Mouse (Mus musculus) neutrophil, adult 59 days (primary cell): ENCODE results near the gene Reps1. TPM values are rescaled to one million over a fixed set of nuclear protein-coding genes. Genes with fewer than 3 reads are reported as not detected.

ENCODE experiments used
- total RNA-seq, 2 experiments: library from RNA; stranded (reverse); gene quantifications; 1 replicate in 1 of 2; 2 replicates in 1 of 2; pipeline ENCODE4 v1.2.4; 2023

The Reps1 gene
- total RNA-seq = 10 to 100 TPM; 50.4 to 59.6 TPM

DNA sequence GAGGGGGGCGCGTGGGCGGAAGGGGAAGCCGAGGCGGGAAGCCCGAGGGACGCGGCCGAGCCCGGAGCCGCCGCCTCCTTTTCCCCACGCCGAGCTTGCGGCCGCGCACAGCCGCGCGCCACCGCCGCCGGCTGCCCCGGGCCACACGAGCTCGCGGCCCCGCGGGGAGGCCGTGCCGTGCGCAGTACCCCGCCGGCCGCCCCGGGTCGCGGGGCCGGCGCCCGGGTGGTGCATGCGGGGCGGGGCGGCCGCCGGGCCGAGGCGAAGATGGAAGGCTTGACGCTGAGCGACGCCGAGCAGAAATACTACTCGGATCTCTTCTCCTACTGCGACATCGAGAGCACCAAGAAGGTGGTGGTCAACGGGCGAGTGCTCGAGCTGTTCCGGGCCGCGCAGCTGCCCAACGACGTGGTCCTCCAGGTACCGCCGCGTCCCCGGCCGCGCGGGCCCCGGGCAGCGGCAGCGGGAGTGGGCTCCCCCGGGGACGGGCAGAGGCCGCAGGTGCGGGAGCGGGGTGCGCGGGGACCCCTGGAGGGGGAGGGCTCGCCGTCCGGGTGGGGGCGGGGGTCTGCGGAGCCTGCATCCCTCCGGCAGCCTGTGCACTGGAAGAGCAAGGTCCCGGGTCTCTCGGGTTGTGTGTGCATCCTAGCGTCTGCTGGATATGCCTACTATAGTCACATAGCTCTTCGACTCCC lies at the start of gene Reps1:
Gene Reps1 (plus strand): TSS at position 166 of the 695 bp plus-strand sequence.

GRCm38 (mm10) chr10:18022741-18023347 lies 32.8 kb upstream of the Reps1 start, which contains the start of gene Abracl:
TSS of gene Abracl (minus strand) at chr10:18023288.

Other genes with a start within 250 kb of the Reps1 start
- 10 to 100 TPM; 43.2 to 44.1 TPM for gene Heca, start 107.8 kb upstream of the Reps1 start, total RNA-seq
- 100 to 1,000 TPM; 119 to 123 TPM for gene Abracl, start 32.6 kb upstream of the Reps1 start, total RNA-seq
- not detected for gene Ect2l, start 155.0 kb downstream of the Reps1 start, total RNA-seq
- 1 to 10 TPM; 6.6 to 8.9 TPM for gene Ccdc28a, start 179.1 kb downstream of the Reps1 start, total RNA-seq